Mouse (Mus musculus): ENCODE data around the gene Dcaf8.
A peak's percentile ranks its signal among the peaks of the same experiment; 100 is the strongest.

- TF ChIP-seq ZMIZ1 (IDR thresholded peaks at IDR 0.05; ENCODE audit: low read depth, low read length) (0 out of 2 replicates have a peak, but pooled peaks have one; percentile 3), POLR2A (IDR thresholded peaks at IDR 0.05; ENCODE audit: control insufficient read depth in 1 of 2, insufficient read depth in 1 of 2, low read depth in 1 of 2, low read length in 2 of 2, poor library complexity in 1 of 2) (no peak; a peak in 1 of 4 replicates), CTCF (IDR thresholded peaks at IDR 0.05 in 2 of 3, conservative IDR thresholded peaks at IDR 0.05 in 1 of 3; ENCODE audit: control insufficient read depth in 1 of 3, insufficient read depth in 1 of 3, low read depth in 2 of 3, low read length in 3 of 3, poor library complexity in 1 of 3, severe bottlenecking in 1 of 3) (no peak), E2F4 (IDR thresholded peaks at IDR 0.05; ENCODE audit: borderline replicate concordance, low read depth, low read length) (no peak), CHD1 (IDR thresholded peaks at IDR 0.05; ENCODE audit: low read depth, low read length) (peak; percentile 94)
Observed at GRCm38 (mm10) chr1:172148955-172149815, 1.3 kb downstream of the Dcaf8 start.

Data from MEL (cell line).